Mouse (Mus musculus) 3134 (cell line): Measurements from ENCODE around the gene Zfand3.

Source experiments
- DNase-seq: peaks from one replicate; pipeline ENCODE4 v3.0.0-alpha.2; 2011; ENCODE audit warnings: low spot score; ENCODE audit not compliant: insufficient read length; ENCODE audit errors: extremely low read depth

The Zfand3 gene

GRCm38 (mm10) chr17:29997726-29998125, 6.8 kb upstream of the Zfand3 start:
- no peak for DNase-seq

- no peak for DNase-seq
Measured at GRCm38 (mm10) chr17:29998566-29999295, 5.8 kb upstream of the Zfand3 start.

- DNase-seq = no peak
Measured at GRCm38 (mm10) chr17:30005103-30005443, 540 bp downstream of the Zfand3 start.

- peak; percentile 68 for DNase-seq
Measured at GRCm38 (mm10) chr17:30005451-30005941, 963 bp downstream of the Zfand3 start.

- no peak for DNase-seq
Measured at GRCm38 (mm10) chr17:30006877-30007276, 2.3 kb downstream of the Zfand3 start.

- DNase-seq = no peak
Measured at GRCm38 (mm10) chr17:30007883-30008282, 3.4 kb downstream of the Zfand3 start.

GRCm38 (mm10) chr17:30008392-30008791, 3.9 kb downstream of the Zfand3 start:
- DNase-seq = no peak

GRCm38 (mm10) chr17:30014660-30015059, 10.1 kb downstream of the Zfand3 start:
- DNase-seq = no peak

GRCm38 (mm10) chr17:30018927-30019610, 14.5 kb downstream of the Zfand3 start:
- DNase-seq = no peak

- DNase-seq = no peak
Measured at GRCm38 (mm10) chr17:30019942-30020341, 15.4 kb downstream of the Zfand3 start.

- peak; percentile 20 for DNase-seq
Measured at GRCm38 (mm10) chr17:30024651-30025050, 20.1 kb downstream of the Zfand3 start.

- DNase-seq = no peak
Measured at GRCm38 (mm10) chr17:30026617-30027016, 22.1 kb downstream of the Zfand3 start.

GRCm38 (mm10) chr17:30027343-30028029, 23.0 kb downstream of the Zfand3 start:
- DNase-seq = no peak

GRCm38 (mm10) chr17:30029633-30030226, 25.2 kb downstream of the Zfand3 start:
- no peak for DNase-seq

GRCm38 (mm10) chr17:30032796-30033195, 28.3 kb downstream of the Zfand3 start:
- DNase-seq = no peak

- no peak for DNase-seq
Measured at GRCm38 (mm10) chr17:30033991-30034390, 29.5 kb downstream of the Zfand3 start.

- DNase-seq = no peak
Measured at GRCm38 (mm10) chr17:30035216-30036005, 30.9 kb downstream of the Zfand3 start.

GRCm38 (mm10) chr17:30043163-30043822, 38.8 kb downstream of the Zfand3 start:
- no peak for DNase-seq

GRCm38 (mm10) chr17:30045181-30045580, 40.6 kb downstream of the Zfand3 start:
- no peak for DNase-seq

- DNase-seq = no peak
Measured at GRCm38 (mm10) chr17:30046654-30047053, 42.1 kb downstream of the Zfand3 start.
